Mouse (Mus musculus): ENCODE data around the gene Fam214b.

DNA sequence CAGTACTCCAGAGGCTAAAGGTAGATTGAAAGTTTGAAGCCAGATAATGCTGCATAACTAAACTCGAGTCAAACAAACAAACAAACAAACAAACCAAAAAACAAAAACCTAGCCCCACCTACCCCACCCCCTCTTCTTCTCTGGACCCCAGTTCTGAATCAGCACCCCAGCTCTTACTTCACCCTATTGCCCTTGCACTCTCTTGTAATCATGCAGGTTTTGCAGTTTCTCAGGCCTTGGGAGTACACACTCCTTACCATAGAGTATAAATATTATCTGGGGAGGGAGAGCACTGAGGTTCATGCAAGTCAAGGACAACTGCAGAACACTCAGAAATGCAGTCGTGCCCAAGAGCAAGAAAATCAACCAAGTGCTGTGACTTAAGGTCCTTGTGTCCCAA, 44.7 kb downstream of the Fam214b start:
- TF ChIP-seq GATA1 (IDR thresholded peaks at IDR 0.05; ENCODE audit: borderline replicate concordance, low read length) = no peak
- no peak for TF ChIP-seq FLI1 (IDR thresholded peaks at IDR 0.05; ENCODE audit: low read length)

All from megakaryocyte, embryonic 14.5 days (primary cell).